19 mouse cellular contexts compared by ENCODE assay signal in genomic region chr4:119120095-119120494, GRCm38 (mm10). TPM values are rescaled to one million over a fixed set of nuclear protein-coding genes. Genes with fewer than 3 reads are reported as not detected.
A peak's percentile ranks its signal among the peaks of the same experiment; 100 is the strongest.
DNase-seq lines count a peak whose midpoint lies in the region; ATAC-seq and TF ChIP-seq lines count a peak whose summit lies in the region.
"Had no signal": no experiment of that assay in that cellular context is flagged by ENCODE, and none has a peak within 500 bp of the region (broad histone marks: within the 10 kb centered on the region; RNA-seq: fewer than 3 reads in every experiment).

No protein-coding gene starts in this region.

- intact Hi-C loops in heart, adult 2 months (cut with DNase I), result no loop called here

- peak overlapping the region; percentile 87 for H3K27ac ChIP-seq in heart, embryonic 13.5 days (replicated peaks)
- H3K27ac ChIP-seq in heart, adult 2 months, result no peak overlapping the region
- peak overlapping the region; percentile 73; the same call in 1 of the 2 replicates for H3K27ac ChIP-seq in liver, embryonic 12.5 days
- peak overlapping the region; percentile 14; the same call in 1 of the 2 replicates for H3K27ac ChIP-seq in embryonic fibroblast, embryonic 13.5 days (ENCODE audit: insufficient read depth, low read length)
- H3K27ac ChIP-seq in liver, postnatal 0 days (ENCODE audit: low read depth), result 0 out of 2 replicates have a peak overlapping the region, but pooled peaks have one; percentile 83
- H3K27ac ChIP-seq: forebrain, embryonic 13.5 days; hindbrain, postnatal 0 days; limb, embryonic 15.5 days; neural tube, embryonic 13.5 days had no signal

- H3K79me2 ChIP-seq in heart, adult 2 months (replicated peaks; ENCODE audit: control insufficient read depth, insufficient read depth, low read length), result no peaks in the 10 kb centered on the region; the same call in 1 of the 2 replicates

- no peak for DNase-seq in heart, adult 2 months
- no peak for DNase-seq in liver
- no peak for DNase-seq in liver, postnatal 0 days
- DNase-seq in MN1 (ENCODE audit: low spot score), result no peak
- no peak for DNase-seq in retina, postnatal 1 day
- DNase-seq: cerebellum, adult 9-11 months; gastrocnemius, postnatal 25 days; kidney, adult 9 months; layer of hippocampus, postnatal 36 days; thymus, adult 18-20 months had no signal

- H3K9me3 ChIP-seq in heart, embryonic 13.5 days, result no peaks in the 10 kb centered on the region
- no peaks in the 10 kb centered on the region for H3K9me3 ChIP-seq in liver, embryonic 12.5 days (replicated peaks)
- H3K9me3 ChIP-seq in liver, postnatal 0 days (ENCODE audit: low read length), result no peaks in the 10 kb centered on the region
- H3K9me3 ChIP-seq: forebrain, embryonic 13.5 days; G1E; limb, embryonic 15.5 days; neural tube, embryonic 13.5 days had no signal

- TF ChIP-seq POLR2A in heart, adult 2 months (IDR thresholded peaks at IDR 0.05; ENCODE audit: insufficient read depth, low read depth, low read length), result no peak
- TF ChIP-seq POLR2A in embryonic fibroblast, embryonic 13.5 days (IDR thresholded peaks at IDR 0.05; ENCODE audit: low read depth, low read length), result no peak

- H3K4me2 ChIP-seq in heart, embryonic 13.5 days, result no peak overlapping the region
- no peak overlapping the region; the same call in 1 of the 2 replicates for H3K4me2 ChIP-seq in liver, embryonic 12.5 days
- H3K4me2 ChIP-seq in liver, postnatal 0 days (ENCODE audit: low read depth, low read length), result no peak overlapping the region
- H3K4me2 ChIP-seq: forebrain, embryonic 13.5 days; limb, embryonic 15.5 days; midbrain, embryonic 11.5 days; neural tube, embryonic 13.5 days had no signal

- peak overlapping the region; percentile 62; the same call in 1 of the 2 replicates for H3K9ac ChIP-seq in heart, embryonic 13.5 days
- H3K9ac ChIP-seq in heart, adult 2 months (ENCODE audit: low read depth, low read length), result no peak overlapping the region
- H3K9ac ChIP-seq in liver, embryonic 12.5 days, result no peak overlapping the region
- H3K9ac ChIP-seq in liver, postnatal 0 days (replicated peaks), result no peak overlapping the region
- H3K9ac ChIP-seq: forebrain, embryonic 13.5 days; limb, embryonic 15.5 days; neural tube, embryonic 13.5 days had no signal

- no peak overlapping the region for H3K4me3 ChIP-seq in heart, embryonic 13.5 days
- H3K4me3 ChIP-seq in heart, adult 2 months, result no peak overlapping the region
- H3K4me3 ChIP-seq in liver, embryonic 12.5 days, result no peak overlapping the region
- no peak overlapping the region for H3K4me3 ChIP-seq in embryonic fibroblast, embryonic 13.5 days (ENCODE audit: insufficient read depth, low read length)
- H3K4me3 ChIP-seq in liver, postnatal 0 days (ENCODE audit: low read depth, low read length), result no peak overlapping the region
- H3K4me3 ChIP-seq: forebrain, embryonic 13.5 days; limb, embryonic 15.5 days; neural tube, embryonic 13.5 days had no signal

- peaks cover 100% of the 10 kb centered on the region for H3K4me1 ChIP-seq in heart, embryonic 13.5 days
- H3K4me1 ChIP-seq in heart, adult 2 months (ENCODE audit: control insufficient read depth, insufficient read depth, low read length), result peaks cover 14% of the 10 kb centered on the region
- peaks cover 100% of the 10 kb centered on the region for H3K4me1 ChIP-seq in liver, embryonic 12.5 days
- H3K4me1 ChIP-seq in embryonic fibroblast, embryonic 13.5 days (ENCODE audit: control insufficient read depth, insufficient read depth, low read length), result peaks cover 16% of the 10 kb centered on the region
- peaks cover 74% of the 10 kb centered on the region for H3K4me1 ChIP-seq in liver, postnatal 0 days (ENCODE audit: insufficient read depth)

- TF ChIP-seq EP300 in heart, adult 2 months (IDR thresholded peaks at IDR 0.05; ENCODE audit: insufficient read depth, low read depth, low read length), result no peak
- no peak for TF ChIP-seq EP300 in liver, postnatal 0 days (IDR thresholded peaks at IDR 0.05; ENCODE audit: low read depth)

- 73% methylated on average over 6 of the region's 6 CpGs for WGBS in heart, embryonic 13.5 days
- WGBS in heart, adult 2 months, result 93% methylated on average over 6 of the region's 6 CpGs
- 87% methylated on average over 6 of the region's 6 CpGs for WGBS in liver, embryonic 12.5 days (ENCODE audit: insufficient replicate concordance)
- WGBS in liver, postnatal 0 days (ENCODE audit: insufficient replicate concordance), result 83% methylated on average over 6 of the region's 6 CpGs

- H3K36me3 ChIP-seq in heart, embryonic 13.5 days, result peaks cover 67% of the 10 kb centered on the region
- no peaks in the 10 kb centered on the region for H3K36me3 ChIP-seq in heart, adult 2 months (ENCODE audit: control insufficient read depth, insufficient read depth, low read length)
- peaks cover 100% of the 10 kb centered on the region for H3K36me3 ChIP-seq in liver, embryonic 12.5 days
- peaks cover 60% of the 10 kb centered on the region for H3K36me3 ChIP-seq in liver, postnatal 0 days (replicated peaks; ENCODE audit: insufficient read depth, low read length)

- no peaks in the 10 kb centered on the region for H3K27me3 ChIP-seq in heart, embryonic 13.5 days (replicated peaks)
- no peaks in the 10 kb centered on the region for H3K27me3 ChIP-seq in heart, adult 2 months (ENCODE audit: control insufficient read depth, insufficient read depth, low read length)
- no peaks in the 10 kb centered on the region for H3K27me3 ChIP-seq in liver, embryonic 12.5 days (replicated peaks)
- H3K27me3 ChIP-seq in liver, postnatal 0 days (ENCODE audit: insufficient read depth, low read length), result no peaks in the 10 kb centered on the region
- H3K27me3 ChIP-seq: forebrain, embryonic 13.5 days; limb, embryonic 15.5 days; neural tube, embryonic 13.5 days had no signal

- TF ChIP-seq CTCF in heart, adult 2 months (IDR thresholded peaks at IDR 0.05), result no peak
- no peak for TF ChIP-seq CTCF in embryonic fibroblast, embryonic 13.5 days (IDR thresholded peaks at IDR 0.05; ENCODE audit: borderline replicate concordance, insufficient read depth, low read length)
- no peak for TF ChIP-seq CTCF in liver, postnatal 0 days (IDR thresholded peaks at IDR 0.05; ENCODE audit: low read depth)

- ATAC-seq in heart, embryonic 13.5 days (ENCODE audit: extremely low read depth, insufficient number of reproducible peaks, low FRiP score, low TSS enrichment), result no peak
- no peak for ATAC-seq in liver, embryonic 12.5 days
- no peak for ATAC-seq in liver, postnatal 0 days
- ATAC-seq: forebrain, embryonic 13.5 days; hindbrain, postnatal 0 days had no signal

RNA-seq across cellular contexts. Expression of gene Slc2a1, which starts 11.6 kb away (rescaled TPM):
- 180 and 217 TPM in 2 replicates for polyA plus RNA-seq in heart, embryonic 13.5 days (2015; fragmentation: Nextera tagmentation; extraction: Ambion mirVana)
- 10 to 100 TPM in 1 of 2 experiments, 1 to 10 TPM in 1; 8.9 to 18.9 TPM for total RNA-seq in heart, adult 2 months (2021)
- 16.6 and 18.1 TPM in 2 replicates for polyA plus RNA-seq in heart, adult 2 months (2012; rRNA removed)
- 309 TPM in 2 replicates for polyA plus RNA-seq in liver, embryonic 12.5 days (2016; fragmentation: Nextera tagmentation; extraction: Ambion mirVana)
- 92.4 and 124 TPM in 2 replicates for polyA plus RNA-seq in embryonic fibroblast, embryonic 13.5 days (2011; ENCODE audit: insufficient read length, low read depth, missing spikeins)
- polyA plus RNA-seq in liver, postnatal 0 days (2015; fragmentation: Nextera tagmentation; extraction: Ambion mirVana), result 25.4 and 29.6 TPM in 2 replicates

RNA-seq across cellular contexts. Expression of gene Zfp691, which starts 53.9 kb away (rescaled TPM):
- 8.5 and 9.5 TPM in 2 replicates for polyA plus RNA-seq in heart, embryonic 13.5 days (2015; fragmentation: Nextera tagmentation; extraction: Ambion mirVana)
- total RNA-seq in heart, adult 2 months (2021), result 10 to 100 TPM; 20.6 to 23.4 TPM
- 20.6 and 41.2 TPM in 2 replicates for polyA plus RNA-seq in heart, adult 2 months (2012; rRNA removed)
- 3.6 and 3.8 TPM in 2 replicates for polyA plus RNA-seq in liver, embryonic 12.5 days (2016; fragmentation: Nextera tagmentation; extraction: Ambion mirVana)
- polyA plus RNA-seq in embryonic fibroblast, embryonic 13.5 days (2011; ENCODE audit: insufficient read length, low read depth, missing spikeins), result 4.9 and 9.0 TPM in 2 replicates
- polyA plus RNA-seq in liver, postnatal 0 days (2015; fragmentation: Nextera tagmentation; extraction: Ambion mirVana), result 1.8 and 2.1 TPM in 2 replicates
